Mouse (Mus musculus): ENCODE measurements around the gene Tex264. TPM values are rescaled to one million over a fixed set of nuclear protein-coding genes. Genes with fewer than 3 reads are reported as not detected.
"Not testable (repeated sequence)": the region's sequence is repeated elsewhere in the genome, so short reads cannot be mapped to it uniquely, and the experiment has no call there.

Gene Tex264
- polyA plus RNA-seq, 1 experiment from 2014 or later = 46.0 TPM

DNA sequence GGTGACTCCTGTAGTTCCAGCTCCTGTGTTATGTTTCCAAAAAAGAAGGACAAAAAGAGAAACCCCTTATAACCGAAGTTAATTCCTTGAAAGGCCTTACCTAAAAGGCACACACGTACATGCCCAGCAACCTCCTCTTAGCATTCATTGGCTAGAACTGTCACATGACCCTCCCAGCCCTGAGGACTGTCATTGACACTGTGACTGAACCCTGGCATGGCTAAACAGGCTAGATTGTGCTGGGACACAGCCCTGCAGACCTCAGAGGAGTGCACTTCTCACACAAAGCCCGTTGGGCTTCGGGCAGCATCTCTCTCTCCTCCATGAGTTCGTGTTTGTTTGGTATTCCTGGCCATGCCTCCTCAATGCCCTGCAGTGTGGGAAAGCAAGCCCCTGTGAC lies 53.5 kb downstream of the Tex264 start:
- H3K4me2 ChIP-seq (replicated peaks) = no peak overlapping the region
- peaks cover 4% of the 10 kb centered on the region; the same call in 1 of the 2 replicates for H3K4me1 ChIP-seq
- ATAC-seq (ENCODE audit: insufficient number of reproducible peaks, insufficient read depth, low FRiP score, low TSS enrichment) = no peak
- 57% methylated on average over 5 of the region's 5 CpGs for WGBS
- no peak overlapping the region for H3K9ac ChIP-seq
- H3K27me3 ChIP-seq = no peaks in the 10 kb centered on the region
- no peaks in the 10 kb centered on the region for H3K9me3 ChIP-seq
- H3K4me3 ChIP-seq = no peak overlapping the region
- H3K36me3 ChIP-seq = no peaks in the 10 kb centered on the region
- no peak overlapping the region for H3K27ac ChIP-seq

DNA sequence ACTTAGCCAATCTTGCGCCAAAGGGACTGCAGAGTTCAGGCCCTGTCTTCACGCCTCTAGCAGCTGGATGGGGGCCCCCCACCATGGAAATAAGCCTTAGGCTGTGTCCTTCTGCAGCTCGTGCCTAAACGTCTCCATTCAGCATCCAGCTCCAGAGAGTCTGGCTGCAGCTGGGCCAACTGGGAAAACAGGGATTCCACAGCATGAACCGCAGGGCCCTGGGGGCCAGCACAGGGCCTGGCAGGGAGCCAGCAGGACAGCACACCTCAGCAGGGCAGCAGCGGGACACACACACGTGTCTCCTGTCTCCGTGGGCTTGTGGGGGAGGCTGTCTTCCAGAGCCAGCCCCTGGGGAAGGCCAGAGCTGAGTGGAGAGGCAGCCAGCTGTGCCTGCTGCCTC lies 57.9 kb downstream of the Tex264 start:
- not testable (repeated sequence) for H3K9me3 ChIP-seq; H3K27me3 ChIP-seq; H3K9ac ChIP-seq; H3K4me1 ChIP-seq; H3K27ac ChIP-seq; H3K36me3 ChIP-seq; H3K4me2 ChIP-seq (replicated peaks); H3K4me3 ChIP-seq
- 16% methylated on average over 8 of the region's 8 CpGs for WGBS
- ATAC-seq (ENCODE audit: insufficient number of reproducible peaks, insufficient read depth, low FRiP score, low TSS enrichment) = 0 out of 2 replicates have a peak, but pooled peaks have one; percentile 64

GRCm38 (mm10) chr9:106626282-106626681 lies 59.4 kb downstream of the Tex264 start, which contains the start of gene Iqcf6:
Iqcf6 (plus strand) TSS chr9:106626582.
- Histone ChIP-seq H3K36me3 (no peaks in the 10 kb centered on the region), H3K9me3 (no peaks in the 10 kb centered on the region), H3K9ac (no peak within 1 kb of the TSS), H3K4me2 (replicated peaks) (no peak within 1 kb of the TSS), H3K27ac (no peak within 1 kb of the TSS), H3K4me1 (peaks cover 4% of the 10 kb centered on the region; the same call in 1 of the 2 replicates), H3K27me3 (no peaks in the 10 kb centered on the region), H3K4me3 (no peak within 1 kb of the TSS)
- 81% methylated on average over 2 of the region's 2 CpGs for WGBS
- no peak for ATAC-seq (ENCODE audit: insufficient number of reproducible peaks, insufficient read depth, low FRiP score, low TSS enrichment)

DNA sequence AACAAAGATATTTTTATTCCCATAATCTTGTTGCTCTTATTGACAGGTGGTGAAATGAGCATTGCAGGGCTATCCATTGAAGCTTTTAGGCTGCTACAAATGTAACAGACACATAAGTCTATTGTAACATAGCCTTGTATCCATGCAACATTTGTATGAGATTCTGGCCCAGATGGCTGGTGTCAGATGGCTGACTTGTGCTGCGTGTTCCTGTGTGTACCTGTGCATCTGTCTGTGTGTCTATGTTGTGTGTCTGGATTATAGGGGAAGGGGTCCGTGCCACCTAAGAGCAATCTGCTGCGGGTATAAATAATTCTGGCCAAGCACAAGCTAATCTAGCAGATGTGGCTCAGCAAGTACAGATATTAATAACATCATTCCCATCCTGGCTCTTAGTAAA lies 68.2 kb downstream of the Tex264 start:
- H3K9me3 ChIP-seq = 0 out of 2 replicates have a peak, but pooled peaks cover 2% of the 10 kb centered on the region
- no peak for ATAC-seq (ENCODE audit: insufficient number of reproducible peaks, insufficient read depth, low FRiP score, low TSS enrichment)
- H3K4me2 ChIP-seq (replicated peaks) = no peak overlapping the region
- H3K36me3 ChIP-seq = no peaks in the 10 kb centered on the region
- H3K27me3 ChIP-seq = 0 out of 2 replicates have a peak, but pooled peaks cover 3% of the 10 kb centered on the region
- H3K4me3 ChIP-seq = no peak overlapping the region
- H3K27ac ChIP-seq = no peak overlapping the region
- H3K4me1 ChIP-seq = no peaks in the 10 kb centered on the region
- no peak overlapping the region for H3K9ac ChIP-seq
- 83% methylated on average over 3 of the region's 3 CpGs for WGBS

- Histone ChIP-seq H3K9me3 (0 out of 2 replicates have a peak, but pooled peaks cover 2% of the 10 kb centered on the region), H3K4me3 (no peak overlapping the region), H3K4me2 (replicated peaks) (no peak overlapping the region), H3K9ac (no peak overlapping the region), H3K27ac (no peak overlapping the region), H3K4me1 (no peaks in the 10 kb centered on the region), H3K36me3 (no peaks in the 10 kb centered on the region), H3K27me3 (0 out of 2 replicates have a peak, but pooled peaks cover 3% of the 10 kb centered on the region)
- ATAC-seq (ENCODE audit: insufficient number of reproducible peaks, insufficient read depth, low FRiP score, low TSS enrichment) = no peak
- 87% methylated on average over 9 of the region's 9 CpGs for WGBS
Measured at GRCm38 (mm10) chr9:106616306-106616705, 69.4 kb downstream of the Tex264 start.

GRCm38 (mm10) chr9:106614616-106615015 lies 71.1 kb downstream of the Tex264 start:
- no peak for ATAC-seq (ENCODE audit: insufficient number of reproducible peaks, insufficient read depth, low FRiP score, low TSS enrichment)
- Histone ChIP-seq H3K4me2 (replicated peaks) (no peak overlapping the region), H3K9me3 (0 out of 2 replicates have a peak, but pooled peaks cover 2% of the 10 kb centered on the region), H3K4me3 (no peak overlapping the region), H3K27me3 (0 out of 2 replicates have a peak, but pooled peaks cover 3% of the 10 kb centered on the region), H3K36me3 (no peaks in the 10 kb centered on the region), H3K9ac (no peak overlapping the region), H3K4me1 (no peaks in the 10 kb centered on the region), H3K27ac (no peak overlapping the region)
- 48% methylated on average over 3 of the region's 3 CpGs for WGBS

- Histone ChIP-seq H3K9ac (no peak overlapping the region), H3K4me2 (replicated peaks) (no peak overlapping the region), H3K36me3 (no peaks in the 10 kb centered on the region), H3K27ac (no peak overlapping the region), H3K9me3 (0 out of 2 replicates have a peak, but pooled peaks cover 2% of the 10 kb centered on the region), H3K4me1 (no peaks in the 10 kb centered on the region), H3K27me3 (0 out of 2 replicates have a peak, but pooled peaks cover 3% of the 10 kb centered on the region), H3K4me3 (no peak overlapping the region)
- WGBS = 69% methylated on average over 2 of the region's 2 CpGs
- no peak for ATAC-seq (ENCODE audit: insufficient number of reproducible peaks, insufficient read depth, low FRiP score, low TSS enrichment)
Measured at GRCm38 (mm10) chr9:106613951-106614350, 71.8 kb downstream of the Tex264 start.

- Histone ChIP-seq H3K4me3 (no peak overlapping the region), H3K27me3 (0 out of 2 replicates have a peak, but pooled peaks cover 3% of the 10 kb centered on the region), H3K4me1 (no peaks in the 10 kb centered on the region), H3K27ac (no peak overlapping the region), H3K4me2 (replicated peaks) (no peak overlapping the region), H3K9me3 (no peaks in the 10 kb centered on the region), H3K36me3 (no peaks in the 10 kb centered on the region), H3K9ac (no peak overlapping the region)
- 83% methylated on average over 4 of the region's 4 CpGs for WGBS
- no peak for ATAC-seq (ENCODE audit: insufficient number of reproducible peaks, insufficient read depth, low FRiP score, low TSS enrichment)
Measured at GRCm38 (mm10) chr9:106610727-106611126, 75.0 kb downstream of the Tex264 start.

Other genes starting within 250 kb of the Tex264 start
- 49.0 and 49.1 TPM in 2 replicates for gene Acy1, start 247.6 kb downstream of the Tex264 start, polyA plus RNA-seq (2016; fragmentation: Nextera tagmentation; extraction: Ambion mirVana)
- gene Abhd14b, start 238.5 kb downstream of the Tex264 start, polyA plus RNA-seq (2016; fragmentation: Nextera tagmentation; extraction: Ambion mirVana) = 12.5 and 14.0 TPM in 2 replicates
- gene Abhd14a, start 238.2 kb downstream of the Tex264 start, polyA plus RNA-seq (2016; fragmentation: Nextera tagmentation; extraction: Ambion mirVana) = 58.5 and 61.3 TPM in 2 replicates
- gene Pcbp4, start 232.6 kb downstream of the Tex264 start, polyA plus RNA-seq (2016; fragmentation: Nextera tagmentation; extraction: Ambion mirVana) = 213 and 222 TPM in 2 replicates
- 0.62 and 0.70 TPM in 2 replicates for gene Gpr62, start 220.0 kb downstream of the Tex264 start, polyA plus RNA-seq (2016; fragmentation: Nextera tagmentation; extraction: Ambion mirVana)
- 52.8 and 57.9 TPM in 2 replicates for gene Rrp9, start 210.0 kb downstream of the Tex264 start, polyA plus RNA-seq (2016; fragmentation: Nextera tagmentation; extraction: Ambion mirVana)
- gene Parp3, start 209.0 kb downstream of the Tex264 start, polyA plus RNA-seq (2016; fragmentation: Nextera tagmentation; extraction: Ambion mirVana) = 3.7 and 4.6 TPM in 2 replicates
- gene Iqcf1, start 186.0 kb downstream of the Tex264 start, polyA plus RNA-seq (2016; fragmentation: Nextera tagmentation; extraction: Ambion mirVana) = not detected in 2 replicates
- not detected in 2 replicates for gene Iqcf5, start 171.4 kb downstream of the Tex264 start, polyA plus RNA-seq (2016; fragmentation: Nextera tagmentation; extraction: Ambion mirVana)
- not detected in 2 replicates for gene Iqcf3, start 124.3 kb downstream of the Tex264 start, polyA plus RNA-seq (2016; fragmentation: Nextera tagmentation; extraction: Ambion mirVana)
- gene Iqcf4, start 114.9 kb downstream of the Tex264 start, polyA plus RNA-seq (2016; fragmentation: Nextera tagmentation; extraction: Ambion mirVana) = not detected in 2 replicates
- gene Iqcf6, start 59.3 kb downstream of the Tex264 start, polyA plus RNA-seq (2016; fragmentation: Nextera tagmentation; extraction: Ambion mirVana) = not detected in 2 replicates
- gene Grm2, start 29.8 kb downstream of the Tex264 start, polyA plus RNA-seq (2016; fragmentation: Nextera tagmentation; extraction: Ambion mirVana) = 0.93 and 2.0 TPM in 2 replicates
- 9.7 and 11.3 TPM in 2 replicates for gene Rad54l2, start 103.3 kb upstream of the Tex264 start, polyA plus RNA-seq (2016; fragmentation: Nextera tagmentation; extraction: Ambion mirVana)
- 21.8 and 23.6 TPM in 2 replicates for gene Dcaf1, start 135.9 kb upstream of the Tex264 start, polyA plus RNA-seq (2016; fragmentation: Nextera tagmentation; extraction: Ambion mirVana)
- gene Rbm15b, start 201.5 kb upstream of the Tex264 start, polyA plus RNA-seq (2016; fragmentation: Nextera tagmentation; extraction: Ambion mirVana) = 27.2 and 27.9 TPM in 2 replicates
- gene Manf, start 206.1 kb upstream of the Tex264 start, polyA plus RNA-seq (2016; fragmentation: Nextera tagmentation; extraction: Ambion mirVana) = 239 and 261 TPM in 2 replicates

Measured in embryonic facial prominence, embryonic 12.5 days (tissue).